Mouse (Mus musculus): ENCODE results near the gene Wdr37. TPM values are rescaled to one million over a fixed set of nuclear protein-coding genes. Genes with fewer than 3 reads are reported as not detected.
"Not testable (repeated sequence)": the region's sequence is repeated elsewhere in the genome, so short reads cannot be mapped to it uniquely, and the experiment has no call there.

Wdr37 gene
- 7.0 and 7.2 TPM in 2 replicates for polyA plus RNA-seq (2015; fragmentation: Nextera tagmentation; extraction: Ambion mirVana)

DNA sequence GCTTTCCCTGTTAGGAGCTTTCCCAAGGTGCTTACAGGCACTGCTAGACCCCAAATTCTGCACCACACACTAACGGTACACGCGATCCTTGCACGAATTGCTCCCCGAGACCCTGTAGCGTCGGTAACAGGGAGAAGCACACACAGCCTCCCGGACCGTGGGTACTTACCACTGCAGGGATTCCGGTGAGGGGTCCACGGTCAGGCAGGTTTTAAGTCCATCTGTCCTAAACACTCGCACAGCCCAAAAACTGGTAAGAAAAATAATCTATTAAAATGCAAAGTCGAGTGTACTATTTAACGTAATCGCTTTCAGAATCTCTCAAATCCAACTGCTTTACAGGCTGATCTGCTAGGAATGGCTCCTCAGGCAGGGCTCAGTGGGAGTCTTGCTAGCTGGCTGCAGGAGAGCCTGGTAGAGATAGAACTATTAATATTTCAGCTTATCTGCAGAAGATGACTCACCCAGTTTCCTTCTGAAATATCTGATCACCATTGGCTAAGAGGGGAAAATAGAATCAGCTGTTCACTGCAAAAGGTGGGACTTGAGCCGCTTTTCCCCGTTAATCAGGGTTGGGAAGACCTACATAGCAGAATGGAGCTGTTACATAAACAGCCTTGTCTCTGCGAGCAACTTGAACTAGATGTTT lies at the start of gene Wdr37:
Wdr37 (minus strand) TSS at position 596 of the 649 bp plus-strand sequence.
- under 1% methylated on average over 18 of the region's 18 CpGs for WGBS (ENCODE audit: insufficient replicate concordance)
- peak; percentile 82 for ATAC-seq (ENCODE audit: insufficient read depth)
- no peaks in the 10 kb centered on the region for H3K36me3 ChIP-seq (replicated peaks)
- H3K4me1 ChIP-seq (replicated peaks) = peaks cover 22% of the 10 kb centered on the region
- peak within 1 kb of the TSS; percentile 77 for H3K4me2 ChIP-seq
- no peaks in the 10 kb centered on the region for H3K9me3 ChIP-seq (replicated peaks)
- peak within 1 kb of the TSS; percentile 98 for H3K27ac ChIP-seq (replicated peaks)
- no peaks in the 10 kb centered on the region for H3K27me3 ChIP-seq
- H3K4me3 ChIP-seq (replicated peaks) = peak within 1 kb of the TSS; percentile 94
- H3K9ac ChIP-seq = peak within 1 kb of the TSS; percentile 93

DNA sequence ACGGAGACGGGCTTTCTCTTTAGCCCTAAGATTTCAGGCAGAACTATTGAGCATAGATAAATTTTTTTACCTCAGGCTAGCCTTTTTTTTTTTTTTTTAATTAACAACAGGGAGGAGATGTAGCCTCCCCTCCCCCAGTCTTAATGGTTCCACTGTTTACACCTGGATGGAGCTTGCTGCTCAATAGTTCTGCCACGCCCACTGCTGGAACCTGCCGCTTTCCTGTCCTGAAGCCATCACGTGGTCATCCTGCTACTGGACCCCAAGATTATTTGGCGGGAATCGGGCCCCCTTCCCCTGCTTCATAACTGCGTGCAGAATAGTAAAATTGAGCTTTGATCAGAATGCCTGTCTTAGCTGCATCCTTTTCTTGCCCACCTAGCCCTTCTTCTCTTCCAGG lies 42.2 kb upstream of the Wdr37 start:
- 73% methylated on average over 8 of the region's 8 CpGs for WGBS (ENCODE audit: insufficient replicate concordance)
- H3K9ac ChIP-seq; H3K9me3 ChIP-seq (replicated peaks); H3K27me3 ChIP-seq; H3K27ac ChIP-seq (replicated peaks); H3K4me1 ChIP-seq (replicated peaks); H3K4me3 ChIP-seq (replicated peaks); H3K36me3 ChIP-seq (replicated peaks); H3K4me2 ChIP-seq; ATAC-seq (ENCODE audit: insufficient read depth): not testable (repeated sequence)

DNA sequence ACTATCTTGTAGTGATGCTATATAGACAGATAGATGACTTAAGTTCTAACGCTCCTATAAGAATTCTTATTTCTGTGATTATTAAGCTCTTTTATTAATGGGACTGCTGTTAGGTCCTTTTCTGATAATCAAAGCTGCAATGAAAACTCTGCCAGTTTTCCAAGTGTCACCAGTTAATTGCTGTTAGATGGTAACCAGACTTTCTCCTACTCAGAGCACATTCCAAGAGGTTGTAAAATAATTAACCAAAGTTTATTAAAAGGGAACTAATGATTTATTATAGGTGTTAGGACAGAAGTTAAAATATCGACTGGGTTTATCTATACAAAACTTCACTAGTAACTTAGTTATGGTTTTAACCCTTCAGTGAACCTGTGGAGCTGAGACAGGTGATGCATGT lies 34.3 kb upstream of the Wdr37 start:
- H3K36me3 ChIP-seq (replicated peaks); H3K4me3 ChIP-seq (replicated peaks); ATAC-seq (ENCODE audit: insufficient read depth); H3K4me1 ChIP-seq (replicated peaks); H3K27ac ChIP-seq (replicated peaks); H3K4me2 ChIP-seq; H3K9me3 ChIP-seq (replicated peaks); H3K27me3 ChIP-seq; H3K9ac ChIP-seq: not testable (repeated sequence)
- WGBS (ENCODE audit: insufficient replicate concordance) = 60% methylated on average over 2 of the region's 2 CpGs

DNA sequence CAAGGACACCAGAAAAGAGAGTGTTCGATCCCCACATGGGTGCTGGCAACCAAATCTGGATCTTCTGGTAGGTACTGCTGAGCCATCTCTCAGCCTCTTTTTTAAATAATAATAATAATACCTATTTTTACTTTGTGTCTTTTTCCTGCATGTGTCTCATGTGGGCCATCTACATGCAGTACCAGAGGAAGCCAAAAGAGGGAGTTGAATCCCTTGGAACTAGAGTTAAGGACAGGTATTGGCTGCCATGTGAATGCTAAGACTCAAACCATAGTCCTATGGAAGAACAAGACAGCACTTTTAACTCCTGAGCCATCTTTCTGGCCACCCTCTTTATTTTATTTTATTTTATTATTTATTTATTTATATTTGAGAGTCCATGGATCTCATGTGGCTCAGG lies 16.9 kb upstream of the Wdr37 start:
- no peak for ATAC-seq (ENCODE audit: insufficient read depth)
- Histone ChIP-seq H3K4me1 (replicated peaks) (peaks cover 15% of the 10 kb centered on the region), H3K27me3 (no peaks in the 10 kb centered on the region), H3K27ac (replicated peaks) (no peak overlapping the region), H3K9ac (no peak overlapping the region), H3K36me3 (replicated peaks) (peaks cover 29% of the 10 kb centered on the region), H3K4me3 (replicated peaks) (no peak overlapping the region), H3K9me3 (replicated peaks) (no peaks in the 10 kb centered on the region), H3K4me2 (no peak overlapping the region)
- WGBS (ENCODE audit: insufficient replicate concordance) = 84% methylated on average over 1 of the region's 1 CpGs

DNA sequence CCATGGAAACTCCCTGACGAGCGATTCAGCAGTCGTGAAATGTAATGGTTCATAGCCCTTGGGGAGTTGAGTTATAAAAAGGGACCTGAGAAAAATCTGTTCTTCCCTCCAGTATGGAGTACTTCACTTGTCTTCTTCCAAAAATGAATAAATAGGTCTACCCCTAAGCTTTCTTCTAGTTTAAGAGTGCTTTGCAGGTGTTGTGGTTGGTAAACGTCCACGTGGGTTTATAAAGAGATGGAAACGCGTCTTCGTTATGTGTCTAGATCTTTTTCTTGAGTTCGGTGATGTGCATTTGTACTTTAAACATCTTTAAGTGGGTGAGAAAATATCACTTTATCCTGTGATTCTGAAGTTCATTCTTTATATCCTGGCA lies 14.5 kb upstream of the Wdr37 start:
- no peak for ATAC-seq (ENCODE audit: insufficient read depth)
- no peaks in the 10 kb centered on the region for H3K9me3 ChIP-seq (replicated peaks)
- peaks cover 21% of the 10 kb centered on the region for H3K36me3 ChIP-seq (replicated peaks)
- 4% methylated on average over 9 of the region's 9 CpGs for WGBS (ENCODE audit: insufficient replicate concordance)
- peak overlapping the region; percentile 73 for H3K9ac ChIP-seq
- no peaks in the 10 kb centered on the region for H3K27me3 ChIP-seq
- H3K4me2 ChIP-seq = peak overlapping the region; percentile 89
- peak overlapping the region; percentile 86 for H3K4me3 ChIP-seq (replicated peaks)
- peak overlapping the region; percentile 88 for H3K27ac ChIP-seq (replicated peaks)
- peaks cover 15% of the 10 kb centered on the region for H3K4me1 ChIP-seq (replicated peaks)

DNA sequence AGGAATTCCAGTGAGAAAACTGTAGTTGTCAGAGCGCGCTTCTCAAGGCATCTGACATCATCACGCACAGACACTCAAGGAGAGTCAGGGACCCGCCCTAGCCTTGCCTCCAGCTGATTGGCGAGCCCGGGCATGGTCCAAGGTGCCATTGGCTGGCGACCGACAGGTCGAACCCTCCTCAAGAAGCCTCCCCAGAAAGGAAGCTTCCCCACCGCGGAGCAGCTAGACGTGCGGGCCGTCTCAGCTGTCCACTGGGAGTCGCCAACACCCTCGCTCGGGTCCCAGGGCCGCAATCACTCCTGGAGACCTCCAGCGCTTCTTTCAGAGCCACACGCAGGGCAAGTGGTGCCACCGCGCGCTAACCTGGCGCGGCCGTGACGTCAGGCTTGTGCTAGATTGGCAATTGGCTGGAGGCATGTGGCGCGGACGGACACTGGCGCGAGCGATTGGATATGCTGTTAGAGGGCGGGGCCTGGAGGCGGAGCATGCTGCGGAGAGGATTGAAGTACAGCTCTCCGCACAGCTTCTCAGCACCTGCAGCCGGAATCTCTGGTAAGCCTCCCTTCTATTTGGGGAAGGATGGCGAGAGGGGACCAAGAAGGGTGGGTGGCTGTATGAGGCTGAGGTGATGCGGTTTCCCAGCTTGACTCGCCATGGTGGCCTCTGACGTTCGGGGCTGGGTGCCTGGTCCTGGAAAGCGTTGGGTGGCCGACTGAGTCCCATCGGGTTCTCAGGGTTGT lies 13.9 kb upstream of the Wdr37 start, which contains the start of gene Idi1:
Idi1 (plus strand) TSS at position 57 of the 740 bp plus-strand sequence.
- H3K9me3 ChIP-seq (replicated peaks) = no peaks in the 10 kb centered on the region
- ATAC-seq (ENCODE audit: insufficient read depth) = peak; percentile 99
- WGBS (ENCODE audit: insufficient replicate concordance) = under 1% methylated on average over 46 of the region's 46 CpGs

DNA sequence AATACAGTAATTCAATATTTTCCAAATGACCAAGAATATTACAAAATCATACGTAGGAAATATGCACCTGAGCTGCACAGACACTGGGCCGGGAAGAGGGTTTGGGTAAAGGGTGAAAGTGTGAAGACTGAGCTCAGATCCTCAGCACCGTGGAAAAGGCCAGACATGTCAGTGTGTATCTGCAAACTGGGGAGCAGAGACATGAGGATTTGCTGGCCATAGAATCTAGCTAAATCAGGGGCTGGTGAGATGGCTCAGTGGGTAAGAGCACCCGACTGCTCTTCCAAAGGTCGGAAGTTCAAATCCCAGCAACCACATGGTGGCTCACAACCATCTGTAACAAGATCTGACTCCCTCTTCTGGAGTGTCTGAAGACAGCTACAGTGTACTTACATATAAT lies 12.2 kb upstream of the Wdr37 start:
- not testable (repeated sequence) for H3K4me2 ChIP-seq; H3K27ac ChIP-seq (replicated peaks); H3K9me3 ChIP-seq (replicated peaks); H3K27me3 ChIP-seq; H3K36me3 ChIP-seq (replicated peaks); H3K9ac ChIP-seq; H3K4me3 ChIP-seq (replicated peaks); ATAC-seq (ENCODE audit: insufficient read depth)
- H3K4me1 ChIP-seq (replicated peaks) = peaks cover 15% of the 10 kb centered on the region
- WGBS (ENCODE audit: insufficient replicate concordance) = 72% methylated on average over 5 of the region's 5 CpGs

More for the DNA sequence above, 13.9 kb upstream of the Wdr37 start, which contains the start of gene Idi1:
- Histone ChIP-seq H3K4me3 (replicated peaks) (peak within 1 kb of the TSS; percentile 86), H3K4me1 (replicated peaks) (peaks cover 15% of the 10 kb centered on the region), H3K27ac (replicated peaks) (peak within 1 kb of the TSS; percentile 88), H3K9ac (peak within 1 kb of the TSS; percentile 73), H3K27me3 (no peaks in the 10 kb centered on the region), H3K36me3 (replicated peaks) (peaks cover 21% of the 10 kb centered on the region), H3K4me2 (peak within 1 kb of the TSS; percentile 89)

DNA sequence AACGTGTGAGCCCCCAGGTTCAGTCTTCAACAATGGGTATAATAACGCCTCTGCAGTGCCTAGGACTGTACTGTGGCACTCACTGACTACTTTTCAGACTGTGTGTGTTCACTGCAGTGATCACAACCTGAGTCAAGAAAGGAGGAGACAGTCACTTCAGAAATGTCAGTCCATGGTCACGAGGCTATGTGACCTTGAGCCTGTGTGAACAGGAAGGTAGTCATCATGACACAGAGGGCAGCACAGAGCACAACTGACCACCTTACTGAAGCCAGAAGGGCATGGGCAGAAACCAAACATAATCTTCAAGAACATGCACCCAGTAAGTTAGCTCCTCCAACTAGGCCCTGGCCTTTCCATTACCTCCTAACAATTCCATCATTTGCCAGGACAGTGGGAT lies 9.9 kb upstream of the Wdr37 start:
- H3K27ac ChIP-seq (replicated peaks) = no peak overlapping the region
- H3K27me3 ChIP-seq = no peaks in the 10 kb centered on the region
- no peak overlapping the region for H3K4me2 ChIP-seq
- 52% methylated on average over 3 of the region's 3 CpGs for WGBS (ENCODE audit: insufficient replicate concordance)
- no peak for ATAC-seq (ENCODE audit: insufficient read depth)
- no peak overlapping the region for H3K4me3 ChIP-seq (replicated peaks)
- H3K36me3 ChIP-seq (replicated peaks) = no peaks in the 10 kb centered on the region
- no peak overlapping the region for H3K9ac ChIP-seq
- H3K9me3 ChIP-seq (replicated peaks) = no peaks in the 10 kb centered on the region
- H3K4me1 ChIP-seq (replicated peaks) = peaks cover 11% of the 10 kb centered on the region

DNA sequence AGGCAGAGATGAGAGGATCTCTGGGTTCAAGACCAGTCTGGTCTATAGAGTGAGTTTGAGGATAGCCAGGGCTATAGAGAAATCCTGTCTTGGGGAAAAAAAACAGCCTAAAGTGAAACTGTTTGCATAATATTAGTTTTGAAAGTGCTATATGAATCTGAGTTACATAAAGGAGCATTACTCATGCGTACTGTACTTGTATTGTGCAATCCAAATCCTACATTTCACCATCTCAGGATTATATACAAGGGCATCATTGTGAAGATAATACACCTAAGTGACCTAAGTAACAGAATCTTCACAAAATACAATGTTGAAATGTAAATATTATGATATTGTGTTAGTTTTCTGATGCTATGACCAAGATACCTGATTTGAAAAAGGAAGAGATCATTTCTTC lies 2.1 kb upstream of the Wdr37 start:
- Histone ChIP-seq H3K4me2 (no peak overlapping the region), H3K27ac (replicated peaks) (no peak overlapping the region), H3K27me3 (no peaks in the 10 kb centered on the region), H3K36me3 (replicated peaks) (no peaks in the 10 kb centered on the region), H3K4me3 (replicated peaks) (no peak overlapping the region), H3K9ac (no peak overlapping the region), H3K4me1 (replicated peaks) (peaks cover 22% of the 10 kb centered on the region), H3K9me3 (replicated peaks) (no peaks in the 10 kb centered on the region)
- WGBS (ENCODE audit: insufficient replicate concordance) = 72% methylated on average over 1 of the region's 1 CpGs
- ATAC-seq (ENCODE audit: insufficient read depth) = no peak

DNA sequence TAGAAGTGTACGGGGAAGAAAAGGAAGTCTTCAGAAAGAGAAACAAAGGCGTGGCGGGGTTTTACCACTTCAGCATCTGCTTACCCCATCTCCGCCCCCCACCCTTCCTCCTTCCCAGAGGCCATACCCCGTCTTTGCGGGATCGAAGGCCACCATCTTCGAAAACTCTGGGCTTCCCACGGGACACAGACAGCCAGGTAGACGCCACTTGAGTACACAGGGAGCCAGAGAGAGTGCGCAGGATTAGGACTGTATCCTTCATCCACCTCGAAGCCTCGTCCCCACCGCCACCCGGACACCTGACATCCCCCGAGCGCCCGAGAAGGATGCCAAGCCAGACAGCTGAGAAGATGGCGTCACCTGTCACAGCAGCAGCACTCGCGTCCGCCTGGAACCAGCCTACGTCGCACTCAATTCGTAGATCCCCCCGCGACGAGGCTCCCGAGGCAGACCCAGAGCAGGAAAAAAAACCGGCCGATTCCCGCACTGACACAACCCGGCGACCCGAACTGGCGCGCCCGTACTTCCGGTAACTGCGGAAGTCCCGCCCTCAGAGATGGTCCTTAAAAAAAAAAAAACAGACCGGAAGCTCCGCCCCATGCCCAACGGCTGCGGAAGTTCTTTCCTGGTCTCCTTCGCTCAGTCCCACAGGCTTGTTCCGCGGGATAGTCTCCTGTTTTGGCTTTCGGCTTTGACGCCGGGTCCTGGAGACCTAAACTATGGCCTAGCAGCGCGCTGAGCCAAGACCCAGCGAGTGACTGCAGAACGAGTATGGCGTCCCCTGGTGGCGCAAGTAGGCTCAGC lies 997 bp downstream of the Wdr37 start:
- peak; percentile 83 for ATAC-seq (ENCODE audit: insufficient read depth)
- Histone ChIP-seq H3K9me3 (replicated peaks) (no peaks in the 10 kb centered on the region), H3K27ac (replicated peaks) (peak overlapping the region; percentile 98), H3K4me1 (replicated peaks) (peaks cover 22% of the 10 kb centered on the region), H3K9ac (peak overlapping the region; percentile 93), H3K36me3 (replicated peaks) (no peaks in the 10 kb centered on the region), H3K27me3 (no peaks in the 10 kb centered on the region), H3K4me2 (peak overlapping the region; percentile 77), H3K4me3 (replicated peaks) (peak overlapping the region; percentile 94)
- WGBS (ENCODE audit: insufficient replicate concordance) = under 1% methylated on average over 57 of the region's 57 CpGs

DNA sequence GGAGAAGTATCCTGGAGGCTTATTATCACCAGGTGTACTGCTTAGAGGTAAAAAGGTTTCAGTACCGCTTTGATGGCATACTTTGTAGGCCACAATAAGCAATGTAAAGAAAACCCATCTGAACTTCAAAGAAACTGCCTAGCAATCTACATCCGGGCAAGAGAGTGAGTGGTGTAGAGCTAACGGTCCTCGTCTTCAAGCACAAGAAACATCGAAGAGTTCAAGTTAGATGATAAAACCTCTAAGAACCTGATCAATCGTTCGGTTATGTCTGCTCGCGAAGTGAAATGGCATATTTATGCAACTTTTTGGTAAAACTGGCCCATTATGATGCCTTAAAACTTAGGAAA lies 1.6 kb downstream of the Wdr37 start:
- 3% methylated on average over 9 of the region's 9 CpGs for WGBS (ENCODE audit: insufficient replicate concordance)

More for the DNA sequence above, 1.6 kb downstream of the Wdr37 start:
- peak overlapping the region; percentile 94 for H3K4me3 ChIP-seq (replicated peaks)
- H3K36me3 ChIP-seq (replicated peaks) = no peaks in the 10 kb centered on the region
- no peaks in the 10 kb centered on the region for H3K27me3 ChIP-seq
- peak overlapping the region; percentile 77 for H3K4me2 ChIP-seq
- peaks cover 22% of the 10 kb centered on the region for H3K4me1 ChIP-seq (replicated peaks)
- H3K9ac ChIP-seq = peak overlapping the region; percentile 93
- ATAC-seq (ENCODE audit: insufficient read depth) = no peak
- H3K9me3 ChIP-seq (replicated peaks) = no peaks in the 10 kb centered on the region
- peak overlapping the region; percentile 98 for H3K27ac ChIP-seq (replicated peaks)

All from liver, embryonic 15.5 days (tissue).